Mouse (Mus musculus) midbrain, embryonic 16.5 days (tissue): ENCODE data around the gene S100pbp. TPM values are rescaled to one million over a fixed set of nuclear protein-coding genes. Genes with fewer than 3 reads are reported as not detected.
A peak's percentile ranks its signal among the peaks of the same experiment; 100 is the strongest.

Source experiments
- ATAC-seq: fragments of 200-750 bp; cut with Nextera tagmentation; 2 replicates; pipeline ENCODE4 v1.8.0; 2017; ENCODE audit warnings: moderate TSS enrichment
- H3K27ac ChIP-seq: fragments of 300-500 bp; sonication (generic); 2 replicates; pipeline ENCODE4 v1.5.1; 2014; ENCODE audit warnings: mild to moderate bottlenecking, low read length, mixed read lengths
- H3K27me3 ChIP-seq: fragments of 300-500 bp; sonication (generic); 2 replicates; pipeline ENCODE4 v1.6.1; 2014; ENCODE audit warnings: low read depth, low read length, mixed read lengths; ENCODE audit not compliant: control insufficient read depth, insufficient read depth
- H3K36me3 ChIP-seq: fragments of 300-500 bp; sonication (generic); 2 replicates; pipeline ENCODE4 v1.6.1; 2014; ENCODE audit warnings: mild to moderate bottlenecking, low read length, moderate library complexity, mixed read lengths; ENCODE audit not compliant: control insufficient read depth, insufficient read depth
- H3K4me1 ChIP-seq: fragments of 300-500 bp; sonication (generic); 2 replicates; pipeline ENCODE4 v1.6.1; 2014; ENCODE audit warnings: mild to moderate bottlenecking, low read length, mixed read lengths; ENCODE audit not compliant: control insufficient read depth, insufficient read depth
- H3K4me2 ChIP-seq: fragments of 300-500 bp; sonication (generic); 2 replicates; pipeline ENCODE4 v1.6.1; 2014; ENCODE audit warnings: mild to moderate bottlenecking, low read length, mixed read lengths
- H3K4me3 ChIP-seq: fragments of 300-500 bp; sonication (generic); 2 replicates; pipeline ENCODE4 v1.5.1; 2014; ENCODE audit warnings: low read depth, mild to moderate bottlenecking, low read length, moderate library complexity, mixed read lengths
- H3K9ac ChIP-seq: fragments of 300-500 bp; sonication (generic); 2 replicates; pipeline ENCODE4 v1.6.1; 2014; ENCODE audit warnings: low read depth, low read length, mixed read lengths
- H3K9me3 ChIP-seq: fragments of 300-500 bp; sonication (generic); replicated peaks from 2 replicates; pipeline ENCODE4 v1.6.1; 2014; ENCODE audit warnings: mild to moderate bottlenecking, low read length, mixed read lengths; ENCODE audit not compliant: control insufficient read depth, poor library complexity, severe bottlenecking
- WGBS: fragments of 180-500 bp; shearing (Covaris S2); extraction: QIAGEN DNeasy Blood & Tissue Kit; methylation state at CpG from one replicate; pipeline ENCODE4 v1.1.7; 2014; 5-methylcytosine and 5-hydroxymethylcytosine counted together
- polyA plus RNA-seq: library from polyadenylated mRNA; unstranded; fragments of >200 nt; fragmentation: Nextera tagmentation; extraction: Ambion mirVana; gene quantifications from 2 replicates; pipeline ENCODE4 v1.2.1, GENCODE M21; 2015

Gene S100pbp
- polyA plus RNA-seq, result 27.0 and 28.0 TPM in 2 replicates

- Histone ChIP-seq H3K27me3 (no peaks in the 10 kb centered on the region), H3K4me3 (peak within 1 kb of the TSS; percentile 86), H3K9me3 (no peaks in the 10 kb centered on the region), H3K4me2 (peak within 1 kb of the TSS; percentile 81), H3K9ac (peak within 1 kb of the TSS; percentile 85), H3K4me1 (peaks cover 24% of the 10 kb centered on the region), H3K36me3 (no peaks in the 10 kb centered on the region), H3K27ac (peak within 1 kb of the TSS; percentile 83)
- WGBS, result under 1% methylated on average over 55 of the region's 58 CpGs
- ATAC-seq, result peak; percentile 90
These were observed at the start of gene S100pbp, which contains the start of gene Yars for GRCm38 (mm10) chr4:129189542-129190519. TSS of gene S100pbp (minus strand) at chr4:129189727. TSS of gene Yars (plus strand) at chr4:129189760.

GRCm38 (mm10) chr4:129239075-129239474, 49.5 kb upstream of the S100pbp start:
- Histone ChIP-seq H3K4me2 (peak overlapping the region; percentile 68), H3K9ac (peak overlapping the region; percentile 71), H3K9me3 (no peaks in the 10 kb centered on the region), H3K27me3 (no peaks in the 10 kb centered on the region), H3K4me3 (peak overlapping the region; percentile 64), H3K27ac (peak overlapping the region; percentile 53), H3K36me3 (no peaks in the 10 kb centered on the region), H3K4me1 (peaks cover 17% of the 10 kb centered on the region)
- under 1% methylated on average over 27 of the region's 29 CpGs for WGBS
- peak; percentile 85 for ATAC-seq

GRCm38 (mm10) chr4:129238579-129239016, 49.1 kb upstream of the S100pbp start:
- Histone ChIP-seq H3K9me3 (no peaks in the 10 kb centered on the region), H3K27ac (peak overlapping the region; percentile 53), H3K4me2 (peak overlapping the region; percentile 68), H3K4me3 (peak overlapping the region; percentile 64), H3K4me1 (peaks cover 17% of the 10 kb centered on the region), H3K36me3 (no peaks in the 10 kb centered on the region), H3K9ac (peak overlapping the region; percentile 71), H3K27me3 (no peaks in the 10 kb centered on the region)
- peak; percentile 78 for ATAC-seq
- WGBS, result under 1% methylated on average over 21 of the region's 23 CpGs

GRCm38 (mm10) chr4:129237843-129238441, 48.4 kb upstream of the S100pbp start:
- Histone ChIP-seq H3K4me3 (peak overlapping the region; percentile 64), H3K27me3 (no peaks in the 10 kb centered on the region), H3K36me3 (no peaks in the 10 kb centered on the region), H3K9me3 (no peaks in the 10 kb centered on the region), H3K4me2 (peak overlapping the region; percentile 68), H3K9ac (peak overlapping the region; percentile 71), H3K4me1 (peaks cover 17% of the 10 kb centered on the region), H3K27ac (no peak overlapping the region)
- 7% methylated on average over 21 of the region's 21 CpGs for WGBS
- peak; percentile 21; the same call in 1 of the 2 replicates for ATAC-seq

- ATAC-seq, result no peak
- 81% methylated on average over 8 of the region's 8 CpGs for WGBS
- H3K4me3 ChIP-seq, result no peak overlapping the region
- H3K9ac ChIP-seq, result no peak overlapping the region; the same call in 1 of the 2 replicates
- peaks cover 11% of the 10 kb centered on the region for H3K4me1 ChIP-seq
- H3K27ac ChIP-seq, result no peak overlapping the region
- no peaks in the 10 kb centered on the region for H3K36me3 ChIP-seq
- no peak overlapping the region for H3K4me2 ChIP-seq
- H3K9me3 ChIP-seq, result no peaks in the 10 kb centered on the region
- H3K27me3 ChIP-seq, result no peaks in the 10 kb centered on the region
These were observed 46.8 kb upstream of the S100pbp start for GRCm38 (mm10) chr4:129236236-129236813.

GRCm38 (mm10) chr4:129235147-129235546, 45.6 kb upstream of the S100pbp start:
- H3K27me3 ChIP-seq, result no peaks in the 10 kb centered on the region
- 71% methylated on average over 3 of the region's 3 CpGs for WGBS
- no peak overlapping the region for H3K27ac ChIP-seq
- no peak overlapping the region for H3K4me3 ChIP-seq
- H3K4me1 ChIP-seq, result peaks cover 11% of the 10 kb centered on the region
- no peak for ATAC-seq
- H3K36me3 ChIP-seq, result no peaks in the 10 kb centered on the region
- H3K9me3 ChIP-seq, result no peaks in the 10 kb centered on the region
- no peak overlapping the region for H3K9ac ChIP-seq
- H3K4me2 ChIP-seq, result no peak overlapping the region

GRCm38 (mm10) chr4:129234488-129234887, 45.0 kb upstream of the S100pbp start:
- Histone ChIP-seq H3K4me3 (no peak overlapping the region), H3K4me1 (peaks cover 11% of the 10 kb centered on the region), H3K9ac (no peak overlapping the region), H3K4me2 (no peak overlapping the region), H3K27me3 (no peaks in the 10 kb centered on the region), H3K9me3 (no peaks in the 10 kb centered on the region), H3K36me3 (no peaks in the 10 kb centered on the region), H3K27ac (no peak overlapping the region)
- 87% methylated on average over 7 of the region's 7 CpGs for WGBS
- no peak for ATAC-seq

GRCm38 (mm10) chr4:129232561-129233360, 43.2 kb upstream of the S100pbp start:
- Histone ChIP-seq H3K9me3 (no peaks in the 10 kb centered on the region), H3K9ac (no peak overlapping the region), H3K4me1 (peaks cover 9% of the 10 kb centered on the region), H3K4me3 (no peak overlapping the region), H3K4me2 (no peak overlapping the region), H3K36me3 (no peaks in the 10 kb centered on the region), H3K27ac (no peak overlapping the region), H3K27me3 (no peaks in the 10 kb centered on the region)
- ATAC-seq, result no peak
- WGBS, result 82% methylated on average over 9 of the region's 9 CpGs
